Mouse (Mus musculus): ENCODE measurements around the gene Col27a1. TPM values are rescaled to one million over a fixed set of nuclear protein-coding genes. Genes with fewer than 3 reads are reported as not detected.

Col27a1 gene
- polyA plus RNA-seq, 1 experiment from 2014 or later: 1.5 TPM

- 61% methylated on average over 7 of the region's 7 CpGs for WGBS (ENCODE audit: insufficient replicate concordance)
Observed at GRCm38 (mm10) chr4:63203874-63204273, 9.9 kb upstream of the Col27a1 start.

GRCm38 (mm10) chr4:63205583-63205982 is 8.2 kb upstream of the Col27a1 start:
- Histone ChIP-seq H3K4me2 (no peak overlapping the region), H3K9ac (no peak overlapping the region), H3K4me3 (replicated peaks) (no peak overlapping the region), H3K27ac (no peak overlapping the region), H3K36me3 (no peaks in the 10 kb centered on the region), H3K4me1 (replicated peaks) (no peaks in the 10 kb centered on the region), H3K9me3 (replicated peaks) (no peaks in the 10 kb centered on the region), H3K27me3 (no peaks in the 10 kb centered on the region)
- DNase-seq (no peak), ATAC-seq (ENCODE audit: low read depth) (no peak)
- WGBS (ENCODE audit: insufficient replicate concordance): 47% methylated on average over 7 of the region's 7 CpGs

More at GRCm38 (mm10) chr4:63203874-63204273, 9.9 kb upstream of the Col27a1 start:
- ATAC-seq (ENCODE audit: low read depth) (no peak), DNase-seq (no peak)
- H3K9ac ChIP-seq: no peak overlapping the region
- no peak overlapping the region for H3K4me3 ChIP-seq (replicated peaks)
- no peaks in the 10 kb centered on the region for H3K36me3 ChIP-seq
- no peak overlapping the region for H3K27ac ChIP-seq
- H3K4me2 ChIP-seq: no peak overlapping the region
- no peaks in the 10 kb centered on the region for H3K4me1 ChIP-seq (replicated peaks)
- no peaks in the 10 kb centered on the region for H3K9me3 ChIP-seq (replicated peaks)
- no peaks in the 10 kb centered on the region for H3K27me3 ChIP-seq

GRCm38 (mm10) chr4:63215185-63215992 is 1.6 kb downstream of the Col27a1 start:
- WGBS (ENCODE audit: insufficient replicate concordance): under 1% methylated on average over 71 of the region's 71 CpGs
- peak overlapping the region; percentile 68 for H3K4me2 ChIP-seq
- H3K4me3 ChIP-seq (replicated peaks): peak overlapping the region; percentile 61
- H3K27me3 ChIP-seq: peaks cover 65% of the 10 kb centered on the region
- H3K27ac ChIP-seq: no peak overlapping the region
- H3K9me3 ChIP-seq (replicated peaks): no peaks in the 10 kb centered on the region
- no peaks in the 10 kb centered on the region for H3K36me3 ChIP-seq
- DNase-seq (no peak), ATAC-seq (ENCODE audit: low read depth) (peak; percentile 12; the same call in 1 of the 2 replicates)
- H3K9ac ChIP-seq: peak overlapping the region; percentile 61
- peaks cover 10% of the 10 kb centered on the region for H3K4me1 ChIP-seq (replicated peaks)

- Histone ChIP-seq H3K9me3 (replicated peaks) (no peaks in the 10 kb centered on the region), H3K36me3 (no peaks in the 10 kb centered on the region), H3K9ac (peak overlapping the region; percentile 61), H3K4me2 (peak overlapping the region; percentile 68), H3K27me3 (peaks cover 65% of the 10 kb centered on the region), H3K27ac (no peak overlapping the region), H3K4me1 (replicated peaks) (peaks cover 10% of the 10 kb centered on the region), H3K4me3 (replicated peaks) (peak overlapping the region; percentile 61)
- WGBS (ENCODE audit: insufficient replicate concordance): 6% methylated on average over 24 of the region's 24 CpGs
- ATAC-seq (ENCODE audit: low read depth) (no peak), DNase-seq (no peak)
Observed at GRCm38 (mm10) chr4:63215993-63216531, 2.3 kb downstream of the Col27a1 start.

GRCm38 (mm10) chr4:63216566-63216965 is 2.8 kb downstream of the Col27a1 start:
- H3K36me3 ChIP-seq: no peaks in the 10 kb centered on the region
- 0 out of 2 replicates have a peak, but pooled peaks have one; percentile 11 for ATAC-seq (ENCODE audit: low read depth)
- H3K9me3 ChIP-seq (replicated peaks): no peaks in the 10 kb centered on the region
- peaks cover 61% of the 10 kb centered on the region for H3K27me3 ChIP-seq
- no peak for DNase-seq
- peak overlapping the region; percentile 61 for H3K9ac ChIP-seq
- H3K27ac ChIP-seq: no peak overlapping the region
- peak overlapping the region; percentile 61 for H3K4me3 ChIP-seq (replicated peaks)
- peak overlapping the region; percentile 68 for H3K4me2 ChIP-seq
- 34% methylated on average over 9 of the region's 9 CpGs for WGBS (ENCODE audit: insufficient replicate concordance)
- peaks cover 10% of the 10 kb centered on the region for H3K4me1 ChIP-seq (replicated peaks)

GRCm38 (mm10) chr4:63217513-63217912 is 3.7 kb downstream of the Col27a1 start:
- no peak overlapping the region for H3K4me2 ChIP-seq
- no peak overlapping the region for H3K27ac ChIP-seq
- H3K9ac ChIP-seq: no peak overlapping the region

GRCm38 (mm10) chr4:63219059-63219458 is 5.3 kb downstream of the Col27a1 start:
- Histone ChIP-seq H3K4me2 (no peak overlapping the region), H3K9ac (no peak overlapping the region), H3K4me3 (replicated peaks) (no peak overlapping the region), H3K9me3 (replicated peaks) (no peaks in the 10 kb centered on the region), H3K27ac (no peak overlapping the region), H3K36me3 (no peaks in the 10 kb centered on the region), H3K27me3 (peaks cover 36% of the 10 kb centered on the region), H3K4me1 (replicated peaks) (peaks cover 10% of the 10 kb centered on the region)
- no peak for ATAC-seq (ENCODE audit: low read depth)
- 74% methylated on average over 3 of the region's 3 CpGs for WGBS (ENCODE audit: insufficient replicate concordance)
- no peak for DNase-seq

More at GRCm38 (mm10) chr4:63217513-63217912, 3.7 kb downstream of the Col27a1 start:
- ATAC-seq (ENCODE audit: low read depth) (no peak), DNase-seq (no peak)
- no peaks in the 10 kb centered on the region for H3K9me3 ChIP-seq (replicated peaks)
- peaks cover 51% of the 10 kb centered on the region for H3K27me3 ChIP-seq
- H3K4me3 ChIP-seq (replicated peaks): no peak overlapping the region
- WGBS (ENCODE audit: insufficient replicate concordance): 60% methylated on average over 6 of the region's 6 CpGs
- peaks cover 10% of the 10 kb centered on the region for H3K4me1 ChIP-seq (replicated peaks)
- H3K36me3 ChIP-seq: no peaks in the 10 kb centered on the region

GRCm38 (mm10) chr4:63219635-63220034 is 5.8 kb downstream of the Col27a1 start:
- no peak for DNase-seq

GRCm38 (mm10) chr4:63221096-63221958 is 7.5 kb downstream of the Col27a1 start:
- Histone ChIP-seq H3K27me3 (peaks cover 13% of the 10 kb centered on the region), H3K36me3 (peaks cover 6% of the 10 kb centered on the region; the same call in 1 of the 2 replicates), H3K9me3 (replicated peaks) (no peaks in the 10 kb centered on the region), H3K9ac (no peak overlapping the region), H3K4me3 (replicated peaks) (no peak overlapping the region), H3K4me2 (no peak overlapping the region), H3K4me1 (replicated peaks) (peaks cover 6% of the 10 kb centered on the region), H3K27ac (no peak overlapping the region)
- 69% methylated on average over 15 of the region's 15 CpGs for WGBS (ENCODE audit: insufficient replicate concordance)
- no peak for DNase-seq
- ATAC-seq (ENCODE audit: low read depth): no peak

More at GRCm38 (mm10) chr4:63219635-63220034, 5.8 kb downstream of the Col27a1 start:
- Histone ChIP-seq H3K27me3 (peaks cover 30% of the 10 kb centered on the region), H3K4me3 (replicated peaks) (no peak overlapping the region), H3K9ac (no peak overlapping the region), H3K36me3 (0 out of 2 replicates have a peak, but pooled peaks cover 6% of the 10 kb centered on the region), H3K9me3 (replicated peaks) (no peaks in the 10 kb centered on the region), H3K27ac (no peak overlapping the region), H3K4me1 (replicated peaks) (peaks cover 10% of the 10 kb centered on the region), H3K4me2 (no peak overlapping the region)
- no peak for ATAC-seq (ENCODE audit: low read depth)
- 66% methylated on average over 6 of the region's 6 CpGs for WGBS (ENCODE audit: insufficient replicate concordance)

GRCm38 (mm10) chr4:63222246-63222645 is 8.4 kb downstream of the Col27a1 start:
- Histone ChIP-seq H3K36me3 (peaks cover 6% of the 10 kb centered on the region; the same call in 1 of the 2 replicates), H3K9me3 (replicated peaks) (no peaks in the 10 kb centered on the region), H3K9ac (no peak overlapping the region), H3K27me3 (peaks cover 4% of the 10 kb centered on the region), H3K4me1 (replicated peaks) (no peaks in the 10 kb centered on the region), H3K4me3 (replicated peaks) (no peak overlapping the region), H3K27ac (no peak overlapping the region), H3K4me2 (no peak overlapping the region)
- WGBS (ENCODE audit: insufficient replicate concordance): 73% methylated on average over 8 of the region's 8 CpGs
- ATAC-seq (ENCODE audit: low read depth) (no peak), DNase-seq (no peak)

- H3K9ac ChIP-seq: no peak overlapping the region
- peaks cover 6% of the 10 kb centered on the region; the same call in 1 of the 2 replicates for H3K36me3 ChIP-seq
- H3K27ac ChIP-seq: no peak overlapping the region
- WGBS (ENCODE audit: insufficient replicate concordance): 64% methylated on average over 10 of the region's 10 CpGs
- no peaks in the 10 kb centered on the region for H3K9me3 ChIP-seq (replicated peaks)
- no peak overlapping the region for H3K4me3 ChIP-seq (replicated peaks)
- ATAC-seq (ENCODE audit: low read depth): no peak
- H3K4me2 ChIP-seq: no peak overlapping the region
- no peaks in the 10 kb centered on the region for H3K4me1 ChIP-seq (replicated peaks)
- no peaks in the 10 kb centered on the region for H3K27me3 ChIP-seq
- no peak for DNase-seq
Observed at GRCm38 (mm10) chr4:63225373-63225772, 11.6 kb downstream of the Col27a1 start.

Data from liver, embryonic 13.5 days (tissue).